Mouse (Mus musculus): ENCODE results near the gene Slc4a3.

The Slc4a3 gene

GRCm38 (mm10) chr1:75559212-75559925 is 13.3 kb downstream of the Slc4a3 start:
- peak; percentile 93 to 96 for DNase-seq (ENCODE audit: low spot score in 2 of 2)

- no peak for DNase-seq (ENCODE audit: low spot score in 2 of 2)
Observed at GRCm38 (mm10) chr1:75560206-75560913, 14.3 kb downstream of the Slc4a3 start.

- DNase-seq (ENCODE audit: low spot score in 2 of 2): no peak
Observed at GRCm38 (mm10) chr1:75561221-75561897, 15.3 kb downstream of the Slc4a3 start.

- no peak for DNase-seq (ENCODE audit: low spot score in 2 of 2)
Observed at GRCm38 (mm10) chr1:75561898-75562238, 15.8 kb downstream of the Slc4a3 start.

- no peak for DNase-seq (ENCODE audit: low spot score in 2 of 2)
Observed at GRCm38 (mm10) chr1:75564102-75564501, 18.0 kb downstream of the Slc4a3 start.

- no peak for DNase-seq (ENCODE audit: low spot score in 2 of 2)
Observed at GRCm38 (mm10) chr1:75564916-75565315, 18.9 kb downstream of the Slc4a3 start.

GRCm38 (mm10) chr1:75565616-75566015 is 19.6 kb downstream of the Slc4a3 start:
- no peak for DNase-seq (ENCODE audit: low spot score in 2 of 2)

- no peak for DNase-seq (ENCODE audit: low spot score in 2 of 2)
Observed at GRCm38 (mm10) chr1:75570403-75570802, 24.3 kb downstream of the Slc4a3 start.

GRCm38 (mm10) chr1:75572776-75573175 is 26.7 kb downstream of the Slc4a3 start:
- no peak for DNase-seq (ENCODE audit: low spot score in 2 of 2)

GRCm38 (mm10) chr1:75573715-75574114 is 27.6 kb downstream of the Slc4a3 start:
- no peak for DNase-seq (ENCODE audit: low spot score in 2 of 2)

- no peak for DNase-seq (ENCODE audit: low spot score in 2 of 2)
Observed at GRCm38 (mm10) chr1:75574476-75575310, 28.6 kb downstream of the Slc4a3 start.

GRCm38 (mm10) chr1:75581936-75582624 is 36.0 kb downstream of the Slc4a3 start:
- DNase-seq (ENCODE audit: low spot score in 2 of 2): no peak

GRCm38 (mm10) chr1:75582625-75582956 is 36.5 kb downstream of the Slc4a3 start:
- DNase-seq (ENCODE audit: low spot score in 2 of 2): no peak

GRCm38 (mm10) chr1:75583034-75583433 is 37.0 kb downstream of the Slc4a3 start:
- no peak for DNase-seq (ENCODE audit: low spot score in 2 of 2)

GRCm38 (mm10) chr1:75586791-75587190 is 40.7 kb downstream of the Slc4a3 start:
- DNase-seq (ENCODE audit: low spot score in 2 of 2): no peak

- DNase-seq (ENCODE audit: low spot score in 2 of 2): no peak
Observed at GRCm38 (mm10) chr1:75587738-75588719, 42.0 kb downstream of the Slc4a3 start.

GRCm38 (mm10) chr1:75588874-75589273 is 42.8 kb downstream of the Slc4a3 start:
- DNase-seq (ENCODE audit: low spot score in 2 of 2): peak in 1 of 2 experiments; percentile 25

- no peak for DNase-seq (ENCODE audit: low spot score in 2 of 2)
Observed at GRCm38 (mm10) chr1:75589983-75590382, 43.9 kb downstream of the Slc4a3 start.

- DNase-seq (ENCODE audit: low spot score in 2 of 2): no peak
Observed at GRCm38 (mm10) chr1:75593956-75594355, 47.9 kb downstream of the Slc4a3 start.

GRCm38 (mm10) chr1:75594836-75595235 is 48.8 kb downstream of the Slc4a3 start:
- no peak for DNase-seq (ENCODE audit: low spot score in 2 of 2)
